Mouse (Mus musculus) liver, embryonic 15.5 days (tissue): ENCODE measurements around the gene Myh9. TPM values are rescaled to one million over a fixed set of nuclear protein-coding genes. Genes with fewer than 3 reads are reported as not detected.

Experiments used
- ATAC-seq: fragments of 200-750 bp; cut with Nextera tagmentation; 2 replicates; pipeline ENCODE4 v1.8.0; 2017; ENCODE audit warnings: moderate number of reproducible peaks, mild to moderate bottlenecking, moderate library complexity; ENCODE audit not compliant: insufficient read depth
- H3K27ac ChIP-seq: fragments of 300-500 bp; sonication (generic); replicated peaks from 2 replicates; pipeline ENCODE4 v1.5.1; 2015; ENCODE audit warnings: mild to moderate bottlenecking, inconsistent platforms
- H3K27me3 ChIP-seq: fragments of 300-500 bp; sonication (generic); 2 replicates; pipeline ENCODE4 v1.6.1; 2015; ENCODE audit warnings: mild to moderate bottlenecking, inconsistent platforms
- H3K36me3 ChIP-seq: fragments of 300-500 bp; sonication (generic); replicated peaks from 2 replicates; pipeline ENCODE4 v1.6.1; 2015; ENCODE audit warnings: moderate library complexity, mild to moderate bottlenecking, inconsistent platforms
- H3K4me1 ChIP-seq: fragments of 300-500 bp; sonication (generic); replicated peaks from 2 replicates; pipeline ENCODE4 v1.6.1; 2015; ENCODE audit warnings: inconsistent platforms
- H3K4me2 ChIP-seq: fragments of 300-500 bp; sonication (generic); 2 replicates; pipeline ENCODE4 v1.6.1; 2015; ENCODE audit warnings: moderate library complexity, mild to moderate bottlenecking, inconsistent platforms
- H3K4me3 ChIP-seq: fragments of 300-500 bp; sonication (generic); replicated peaks from 2 replicates; pipeline ENCODE4 v1.5.1; 2015; ENCODE audit warnings: mild to moderate bottlenecking, inconsistent platforms
- H3K9ac ChIP-seq: fragments of 300-500 bp; sonication (generic); 2 replicates; pipeline ENCODE4 v1.6.1; 2015; ENCODE audit warnings: moderate library complexity, mild to moderate bottlenecking, inconsistent platforms
- H3K9me3 ChIP-seq: fragments of 300-500 bp; sonication (generic); replicated peaks from 2 replicates; pipeline ENCODE4 v1.6.1; 2016; ENCODE audit warnings: inconsistent platforms
- WGBS: fragments of 180-500 bp; shearing (Covaris S2); methylation state at CpG from one replicate; pipeline ENCODE4 v1.1.7; 2015; ENCODE audit warnings: mixed read lengths; ENCODE audit not compliant: insufficient replicate concordance; 5-methylcytosine and 5-hydroxymethylcytosine counted together
- polyA plus RNA-seq: library from polyadenylated mRNA; unstranded; fragments of >200 nt; fragmentation: Nextera tagmentation; extraction: Ambion mirVana; gene quantifications from 2 replicates; pipeline ENCODE4 v1.2.1, GENCODE M21; 2015

Gene Myh9
- polyA plus RNA-seq, 1 experiment from 2014 or later = 19.5 TPM

DNA sequence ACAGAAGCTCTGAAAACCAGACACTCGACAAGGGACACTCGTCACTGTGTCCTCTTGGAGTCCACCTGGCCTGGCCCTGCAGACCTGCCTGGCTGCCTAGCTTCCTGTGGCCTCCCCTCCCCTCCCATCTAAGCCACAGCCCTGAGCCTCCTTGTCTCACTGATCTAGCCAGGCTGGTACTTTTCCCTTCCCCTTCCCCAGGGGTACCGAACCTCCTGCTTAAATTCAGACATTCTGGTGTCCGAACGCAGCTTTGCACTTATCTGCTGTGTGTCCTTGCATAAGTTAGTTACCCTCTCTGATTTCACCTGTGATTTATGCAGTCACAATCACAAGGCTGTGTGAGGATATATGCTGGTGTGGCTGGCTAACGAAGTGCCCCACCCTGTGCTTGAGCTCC, 40.3 kb upstream of the Myh9 start:
- no peak for ATAC-seq
- Histone ChIP-seq H3K9ac (no peak overlapping the region), H3K4me1 (peaks cover 48% of the 10 kb centered on the region)

DNA sequence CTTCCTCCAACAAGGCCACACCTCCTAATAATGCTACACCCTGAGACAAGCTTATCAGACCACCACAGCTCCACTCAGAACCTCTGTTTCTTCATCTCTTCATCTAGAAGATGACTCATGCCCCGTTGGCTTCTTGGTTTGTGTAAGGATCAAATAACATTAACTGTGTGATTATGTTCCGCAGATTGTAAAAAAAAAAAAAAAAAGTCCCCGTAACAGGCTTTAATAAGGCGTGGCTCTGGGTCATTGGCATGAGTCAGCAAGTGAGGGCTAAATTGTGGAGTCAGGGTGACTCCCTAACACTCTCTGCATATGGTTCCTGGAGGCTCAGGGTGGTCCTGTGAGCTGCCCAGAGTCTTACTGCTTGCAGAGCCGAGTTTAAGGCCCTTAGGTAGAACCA, 39.7 kb upstream of the Myh9 start:
- Histone ChIP-seq H3K4me2 (peak overlapping the region; percentile 13; the same call in 1 of the 2 replicates), H3K27ac (peak overlapping the region; percentile 38; the same call in 1 of the 2 replicates), H3K4me1 (peaks cover 45% of the 10 kb centered on the region), H3K9ac (no peak overlapping the region), H3K4me3 (no peak overlapping the region), H3K36me3 (no peaks in the 10 kb centered on the region), H3K27me3 (no peaks in the 10 kb centered on the region), H3K9me3 (no peaks in the 10 kb centered on the region)
- peak; percentile 46; the same call in 1 of the 2 replicates for ATAC-seq
- 12% methylated on average over 5 of the region's 5 CpGs for WGBS

More for the DNA sequence above, 40.3 kb upstream of the Myh9 start:
- peak overlapping the region; percentile 38; the same call in 1 of the 2 replicates for H3K27ac ChIP-seq
- no peaks in the 10 kb centered on the region for H3K36me3 ChIP-seq
- no peaks in the 10 kb centered on the region for H3K9me3 ChIP-seq
- no peak overlapping the region for H3K4me2 ChIP-seq
- whole genome bisulfite sequencing = 21% methylated on average over 6 of the region's 6 CpGs
- H3K4me3 ChIP-seq = no peak overlapping the region
- no peaks in the 10 kb centered on the region for H3K27me3 ChIP-seq

DNA sequence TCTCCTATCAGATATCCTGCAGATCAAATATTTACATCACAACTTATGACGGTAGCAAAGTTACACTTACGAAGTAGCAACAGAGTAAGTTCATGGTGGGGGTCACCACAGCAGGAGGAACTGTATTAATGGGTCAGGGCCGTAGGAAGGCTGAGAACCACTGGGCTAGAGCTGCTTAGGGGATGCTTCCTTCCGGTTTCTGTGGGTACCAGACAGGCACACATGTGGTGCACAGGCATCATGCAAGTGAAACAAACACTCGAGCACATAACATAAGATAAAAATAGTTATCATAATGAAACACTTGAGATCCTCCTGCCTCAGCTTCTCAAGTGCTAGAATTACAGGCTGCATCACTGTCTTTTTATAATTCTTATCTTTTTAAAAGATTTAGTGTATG, 38.8 kb upstream of the Myh9 start:
- no peak overlapping the region for H3K4me3 ChIP-seq
- H3K4me1 ChIP-seq = peaks cover 43% of the 10 kb centered on the region
- no peaks in the 10 kb centered on the region for H3K36me3 ChIP-seq
- ATAC-seq = no peak
- H3K27me3 ChIP-seq = no peaks in the 10 kb centered on the region
- H3K9me3 ChIP-seq = no peaks in the 10 kb centered on the region
- no peak overlapping the region for H3K4me2 ChIP-seq
- H3K27ac ChIP-seq = no peak overlapping the region
- no peak overlapping the region for H3K9ac ChIP-seq
- WGBS = 50% methylated on average over 5 of the region's 5 CpGs

DNA sequence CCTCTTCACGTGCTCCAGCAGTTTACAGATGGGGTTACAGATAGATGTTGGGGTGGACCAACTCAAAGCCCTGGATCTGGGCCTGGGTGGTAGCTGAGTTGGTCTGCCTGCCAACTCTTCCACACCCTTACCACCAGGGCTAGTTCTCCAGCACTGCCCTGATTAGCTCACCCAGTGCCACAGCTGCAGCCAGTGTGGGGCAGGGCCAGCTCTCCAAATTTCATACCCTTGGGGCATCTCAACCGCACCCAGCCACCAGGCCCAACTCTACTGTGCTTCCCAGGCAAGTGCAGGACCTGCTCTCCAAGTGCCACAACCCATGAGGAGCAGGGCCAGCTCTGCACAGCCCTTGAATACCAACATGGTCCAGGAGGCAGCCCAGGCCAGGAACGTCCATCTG, 37.8 kb upstream of the Myh9 start:
- WGBS = 69% methylated on average over 3 of the region's 3 CpGs
- Histone ChIP-seq H3K4me1 (peaks cover 35% of the 10 kb centered on the region), H3K27ac (no peak overlapping the region), H3K9ac (no peak overlapping the region), H3K36me3 (no peaks in the 10 kb centered on the region), H3K9me3 (no peaks in the 10 kb centered on the region), H3K4me3 (no peak overlapping the region), H3K4me2 (no peak overlapping the region), H3K27me3 (no peaks in the 10 kb centered on the region)
- ATAC-seq = no peak

DNA sequence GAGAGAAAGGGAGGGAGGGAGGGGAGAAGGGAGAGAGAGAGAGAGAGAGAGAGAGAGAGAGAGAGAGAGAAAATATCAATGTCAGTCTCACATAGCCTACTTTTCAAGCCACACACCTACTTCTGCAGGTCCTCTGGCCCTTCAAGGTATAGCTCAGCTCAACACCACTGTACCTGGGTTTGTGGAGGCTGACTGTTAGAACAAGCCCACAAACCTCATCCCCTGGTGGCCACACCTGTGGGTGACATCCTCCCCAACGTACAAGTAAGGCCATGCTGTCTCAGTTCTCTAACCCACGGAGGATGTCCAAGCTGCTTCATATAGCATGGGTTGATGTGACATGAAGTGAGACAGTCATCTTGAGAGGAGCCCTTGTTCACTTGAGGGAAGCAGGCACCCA, 35.2 kb upstream of the Myh9 start:
- 44% methylated on average over 2 of the region's 2 CpGs for WGBS
- H3K27ac ChIP-seq = no peak overlapping the region
- H3K4me2 ChIP-seq = no peak overlapping the region
- ATAC-seq = no peak
- no peak overlapping the region for H3K4me3 ChIP-seq
- H3K27me3 ChIP-seq = no peaks in the 10 kb centered on the region
- no peak overlapping the region for H3K9ac ChIP-seq
- no peaks in the 10 kb centered on the region for H3K36me3 ChIP-seq
- peaks cover 28% of the 10 kb centered on the region for H3K4me1 ChIP-seq
- H3K9me3 ChIP-seq = no peaks in the 10 kb centered on the region

DNA sequence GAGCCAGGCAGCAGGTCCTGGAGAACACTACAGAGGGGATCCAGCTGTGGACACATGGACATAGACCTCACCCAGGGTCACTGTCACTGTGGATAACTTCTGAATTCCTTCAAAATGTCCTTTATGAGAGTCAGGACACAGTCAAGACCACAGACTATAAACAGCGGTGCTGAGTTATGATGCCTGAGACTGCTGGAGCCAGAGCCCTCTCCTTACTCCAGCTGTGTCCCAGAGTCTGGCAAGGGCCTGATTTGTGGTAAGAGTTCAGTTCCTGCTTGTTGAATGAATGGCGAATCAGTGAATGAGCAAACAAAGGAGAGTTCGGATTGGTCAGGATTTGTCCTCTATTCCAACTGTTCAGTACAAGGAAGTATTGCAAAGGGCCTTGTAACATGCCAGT, 34.7 kb upstream of the Myh9 start:
- H3K9me3 ChIP-seq = no peaks in the 10 kb centered on the region
- no peak for ATAC-seq
- no peak overlapping the region for H3K4me2 ChIP-seq
- H3K36me3 ChIP-seq = no peaks in the 10 kb centered on the region
- 53% methylated on average over 3 of the region's 3 CpGs for WGBS
- peaks cover 23% of the 10 kb centered on the region for H3K4me1 ChIP-seq
- no peak overlapping the region for H3K9ac ChIP-seq
- no peak overlapping the region for H3K4me3 ChIP-seq
- H3K27me3 ChIP-seq = no peaks in the 10 kb centered on the region
- H3K27ac ChIP-seq = no peak overlapping the region

DNA sequence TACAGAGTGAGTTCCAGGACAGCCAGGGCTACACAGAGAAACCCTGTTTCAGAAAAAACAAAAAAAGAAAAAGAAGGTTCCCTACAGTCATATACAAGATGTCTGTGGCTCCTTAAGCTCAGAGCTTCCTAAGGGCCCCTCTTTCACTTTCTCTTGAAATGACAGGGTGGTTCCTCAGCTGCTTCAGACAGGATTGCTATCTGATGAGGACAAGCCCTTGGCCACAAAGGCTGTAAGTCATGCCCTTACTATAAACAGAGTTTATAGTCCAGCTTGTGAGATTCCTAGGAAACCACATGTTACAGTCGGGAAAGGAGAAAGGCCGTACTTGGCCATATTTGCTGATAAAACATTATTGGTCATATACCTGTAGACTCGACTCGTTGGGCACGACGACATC, 34.0 kb upstream of the Myh9 start:
- Histone ChIP-seq H3K9me3 (no peaks in the 10 kb centered on the region), H3K4me1 (peaks cover 17% of the 10 kb centered on the region), H3K9ac (no peak overlapping the region), H3K36me3 (no peaks in the 10 kb centered on the region), H3K4me3 (no peak overlapping the region), H3K27me3 (no peaks in the 10 kb centered on the region), H3K4me2 (no peak overlapping the region), H3K27ac (no peak overlapping the region)
- ATAC-seq = no peak
- WGBS = 75% methylated on average over 6 of the region's 6 CpGs

DNA sequence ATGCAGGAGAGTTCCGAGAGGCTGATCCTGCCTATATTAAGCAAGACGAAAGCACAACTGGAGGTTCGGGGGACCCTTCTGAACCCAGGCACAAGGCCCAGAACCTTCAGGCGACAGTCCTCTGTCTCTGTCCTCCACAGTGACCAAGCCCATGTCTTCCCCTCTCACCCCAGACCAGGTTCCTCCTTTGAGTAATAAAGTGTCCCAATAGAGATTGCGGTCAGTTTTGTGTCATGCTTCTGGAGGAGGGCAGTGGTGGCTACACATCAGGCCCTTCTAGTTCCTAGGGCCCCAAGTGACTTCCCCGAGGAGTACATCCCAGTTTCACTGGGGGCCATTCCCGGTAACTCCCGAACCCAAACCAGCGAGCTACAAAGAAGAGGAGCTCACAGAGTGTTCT, 32.8 kb upstream of the Myh9 start:
- ATAC-seq = no peak
- no peaks in the 10 kb centered on the region for H3K9me3 ChIP-seq
- no peak overlapping the region for H3K4me3 ChIP-seq
- H3K27me3 ChIP-seq = no peaks in the 10 kb centered on the region
- WGBS = 74% methylated on average over 9 of the region's 9 CpGs
- no peak overlapping the region for H3K9ac ChIP-seq
- no peak overlapping the region for H3K4me2 ChIP-seq
- H3K27ac ChIP-seq = peak overlapping the region; percentile 20; the same call in 1 of the 2 replicates
- H3K36me3 ChIP-seq = no peaks in the 10 kb centered on the region
- H3K4me1 ChIP-seq = peaks cover 17% of the 10 kb centered on the region

DNA sequence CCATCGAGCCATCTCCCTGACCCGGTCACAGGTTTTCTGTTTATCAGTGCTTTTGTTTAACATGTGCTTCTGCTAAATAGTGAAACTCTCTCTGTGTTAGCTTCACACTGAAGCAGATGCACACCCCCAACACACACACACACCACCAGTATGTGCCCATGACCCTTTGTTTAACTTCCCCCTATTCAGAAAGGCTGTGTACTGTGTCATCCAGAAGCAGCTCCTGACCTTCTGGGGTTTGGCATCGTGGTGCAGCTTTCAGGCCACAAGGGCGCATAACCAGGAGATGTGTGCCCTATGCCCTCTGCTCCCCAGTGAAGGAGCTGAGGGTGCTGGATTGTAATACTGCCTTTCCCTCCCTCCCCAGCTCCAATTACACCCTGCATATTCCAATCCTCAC, 32.3 kb upstream of the Myh9 start:
- Histone ChIP-seq H3K4me1 (peaks cover 17% of the 10 kb centered on the region), H3K9me3 (no peaks in the 10 kb centered on the region), H3K9ac (no peak overlapping the region), H3K36me3 (no peaks in the 10 kb centered on the region), H3K27me3 (no peaks in the 10 kb centered on the region), H3K27ac (peak overlapping the region; percentile 20; the same call in 1 of the 2 replicates), H3K4me2 (peak overlapping the region; percentile 10; the same call in 1 of the 2 replicates), H3K4me3 (no peak overlapping the region)
- 47% methylated on average over 4 of the region's 4 CpGs for WGBS
- no peak for ATAC-seq

DNA sequence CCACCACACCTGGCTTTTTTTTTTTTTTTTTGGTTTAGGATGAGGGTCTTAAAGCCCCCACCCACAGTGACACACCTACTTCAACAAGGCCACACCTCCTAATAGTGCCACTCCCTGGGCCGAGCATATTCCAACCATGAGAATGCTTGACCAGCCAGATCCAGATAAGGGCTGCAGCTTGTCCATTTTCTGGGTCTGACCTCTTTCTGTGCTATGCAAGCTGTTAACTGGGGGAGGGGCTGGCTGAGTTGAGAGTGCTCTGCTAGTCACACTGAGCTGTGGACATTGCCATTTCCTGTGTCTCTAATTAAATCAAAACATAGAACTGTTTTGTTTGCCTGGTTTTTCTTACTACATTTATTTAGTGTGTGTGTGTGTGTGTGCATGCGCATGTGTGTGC, 31.6 kb upstream of the Myh9 start:
- Histone ChIP-seq H3K9me3 (no peaks in the 10 kb centered on the region), H3K4me1 (peaks cover 17% of the 10 kb centered on the region), H3K4me2 (no peak overlapping the region), H3K27me3 (no peaks in the 10 kb centered on the region), H3K27ac (no peak overlapping the region), H3K9ac (no peak overlapping the region), H3K36me3 (no peaks in the 10 kb centered on the region), H3K4me3 (no peak overlapping the region)
- 73% methylated on average over 2 of the region's 2 CpGs for WGBS
- no peak for ATAC-seq

DNA sequence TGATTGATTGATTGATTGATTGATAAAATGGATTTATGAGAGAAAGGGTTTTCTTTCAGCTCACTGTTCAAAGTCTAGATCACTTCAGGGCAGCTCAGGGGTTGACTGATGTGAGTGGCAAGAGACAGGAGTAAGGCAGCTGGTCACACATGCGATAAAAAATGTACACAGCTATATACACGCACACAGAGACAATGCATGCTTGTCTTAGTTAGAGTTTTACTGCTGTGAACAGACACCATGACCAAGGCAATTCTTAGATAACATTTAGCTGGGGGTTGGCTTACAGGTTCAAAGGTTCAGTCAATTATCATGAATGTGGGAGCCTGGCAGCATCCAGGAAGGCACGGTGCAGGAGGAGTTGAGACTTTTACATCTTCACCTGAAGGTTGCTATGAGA, 31.0 kb upstream of the Myh9 start:
- Histone ChIP-seq H3K27ac (no peak overlapping the region), H3K4me2 (no peak overlapping the region), H3K9ac (no peak overlapping the region), H3K4me3 (no peak overlapping the region), H3K4me1 (peaks cover 17% of the 10 kb centered on the region), H3K9me3 (no peaks in the 10 kb centered on the region), H3K27me3 (no peaks in the 10 kb centered on the region), H3K36me3 (no peaks in the 10 kb centered on the region)
- ATAC-seq = no peak
- 69% methylated on average over 3 of the region's 3 CpGs for WGBS

DNA sequence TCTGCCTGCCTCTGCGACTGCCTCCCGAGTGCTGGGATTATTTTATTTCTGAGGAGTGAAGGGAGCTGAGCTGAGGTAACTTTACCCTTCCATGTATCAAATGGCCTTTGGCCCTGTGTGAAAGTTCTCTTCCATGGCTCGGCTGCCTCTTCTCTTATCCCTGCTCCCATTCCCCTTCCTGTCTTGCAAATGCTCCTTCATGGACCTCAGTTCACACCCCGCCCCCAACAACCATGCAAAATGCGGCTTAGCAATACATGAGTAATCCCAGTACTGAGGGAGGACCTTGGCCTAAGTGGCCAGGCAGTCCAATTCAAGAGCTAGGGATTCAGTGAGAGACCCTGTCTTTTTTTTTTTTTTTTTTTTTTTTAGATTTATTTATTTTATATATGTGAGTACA, 26.4 kb upstream of the Myh9 start:
- Histone ChIP-seq H3K36me3 (no peaks in the 10 kb centered on the region), H3K4me1 (peaks cover 9% of the 10 kb centered on the region), H3K9ac (no peak overlapping the region), H3K4me3 (no peak overlapping the region), H3K27ac (no peak overlapping the region), H3K4me2 (no peak overlapping the region), H3K27me3 (no peaks in the 10 kb centered on the region), H3K9me3 (no peaks in the 10 kb centered on the region)
- WGBS = 76% methylated on average over 5 of the region's 5 CpGs
- ATAC-seq = no peak
